Mouse (Mus musculus): Measurements from ENCODE around the gene Nox3.

Nox3 gene

GRCm38 (mm10) chr17:3602954-3603672 lies 92.9 kb downstream of the Nox3 start:
- no peak for DNase-seq

GRCm38 (mm10) chr17:3598393-3598792 lies 97.7 kb downstream of the Nox3 start:
- no peak for DNase-seq

GRCm38 (mm10) chr17:3597866-3598265 lies 98.2 kb downstream of the Nox3 start:
- no peak for DNase-seq

- peak in 1 of 2 experiments; percentile 8 for DNase-seq
Measured at GRCm38 (mm10) chr17:3597130-3597529, 98.9 kb downstream of the Nox3 start.

Data from kidney, adult 8-10 months (tissue).